Mouse (Mus musculus): ENCODE results near the gene Schip1.
"Not testable (repeated sequence)": the region's sequence is repeated elsewhere in the genome, so short reads cannot be mapped to it uniquely, and the experiment has no call there.

Schip1 gene

DNA sequence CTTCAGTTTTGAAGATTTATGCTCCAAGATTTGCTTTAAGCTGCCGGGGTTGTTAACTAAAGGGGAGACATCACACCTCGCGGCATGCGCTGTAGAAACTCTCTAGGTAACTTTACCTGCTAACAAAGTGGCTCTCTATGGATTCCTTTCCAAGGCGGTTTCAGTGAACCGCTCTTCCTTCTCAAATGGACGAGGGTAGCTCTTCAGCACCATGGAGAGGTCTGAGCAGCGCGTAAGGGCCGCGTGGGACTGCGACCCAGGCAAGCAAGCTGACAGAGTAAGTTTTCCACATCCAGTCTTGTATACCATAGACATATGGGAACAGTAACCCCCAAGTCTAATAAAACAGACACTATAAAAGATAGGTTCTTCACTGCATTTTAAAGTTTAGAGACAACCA is at the start of gene Schip1:
Gene Schip1 (plus strand): TSS at position 72 of the 400 bp plus-strand sequence.
- peak; percentile 49 for DNase-seq (ENCODE audit: low spot score)

DNA sequence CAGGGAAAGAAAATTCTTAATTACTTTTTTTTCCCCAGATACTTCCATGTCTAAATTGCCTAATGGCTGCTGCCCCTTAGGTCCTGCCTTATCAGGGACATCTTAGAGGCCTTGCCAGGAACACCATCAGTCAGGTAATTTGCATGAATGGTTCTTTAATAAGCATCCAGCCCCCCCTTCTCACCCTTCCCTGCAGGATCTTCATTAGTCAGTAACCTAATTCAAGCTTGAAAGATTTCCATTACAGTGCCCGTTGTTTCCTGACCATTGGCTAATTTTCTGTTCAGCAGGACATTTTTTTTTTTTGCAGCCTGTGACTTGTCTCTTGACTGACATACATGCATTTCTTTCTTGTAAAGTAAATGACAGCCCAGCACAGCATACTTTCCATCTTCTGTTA is 48.8 kb upstream of the Schip1 start:
- DNase-seq (ENCODE audit: low spot score) = no peak

DNA sequence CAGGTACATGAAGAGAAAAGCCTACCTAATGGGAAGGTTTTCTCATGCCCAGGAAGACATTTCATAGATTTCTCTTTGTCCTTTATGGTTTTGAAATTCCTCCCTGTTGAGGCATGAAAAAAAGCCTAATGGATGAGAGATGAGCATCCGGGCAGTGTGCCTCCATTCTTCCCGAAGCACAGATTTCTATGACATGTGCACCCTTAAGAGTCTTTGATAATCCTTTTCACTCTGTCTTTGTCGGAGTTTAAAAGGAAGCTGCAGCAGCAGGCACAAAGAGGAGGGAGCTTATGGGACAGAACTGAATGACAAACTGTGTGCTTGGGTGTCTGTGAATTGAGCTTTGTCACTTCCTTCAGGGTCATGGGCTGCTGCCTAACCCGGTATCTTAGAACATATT is 45.2 kb upstream of the Schip1 start:
- DNase-seq (ENCODE audit: low spot score) = no peak

DNA sequence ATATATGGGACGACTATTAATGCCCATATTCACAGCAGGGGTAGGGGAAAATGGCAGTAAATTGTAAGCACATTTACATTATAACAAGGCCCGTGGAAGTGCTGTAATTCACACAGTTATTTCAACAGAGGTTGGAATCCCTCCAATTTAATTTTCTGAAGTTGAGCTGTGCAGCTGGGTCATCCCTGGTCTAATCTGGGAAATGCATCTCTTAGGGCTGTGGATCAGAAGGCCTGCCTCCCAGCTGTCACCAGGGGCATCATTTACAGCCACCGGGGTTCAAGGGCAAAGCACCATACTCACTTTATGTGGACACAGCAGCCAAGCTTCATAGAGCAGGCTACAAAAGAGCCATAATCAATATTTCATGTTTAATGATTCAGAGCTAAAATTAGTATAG is 28.5 kb upstream of the Schip1 start:
- DNase-seq (ENCODE audit: low spot score) = no peak

DNA sequence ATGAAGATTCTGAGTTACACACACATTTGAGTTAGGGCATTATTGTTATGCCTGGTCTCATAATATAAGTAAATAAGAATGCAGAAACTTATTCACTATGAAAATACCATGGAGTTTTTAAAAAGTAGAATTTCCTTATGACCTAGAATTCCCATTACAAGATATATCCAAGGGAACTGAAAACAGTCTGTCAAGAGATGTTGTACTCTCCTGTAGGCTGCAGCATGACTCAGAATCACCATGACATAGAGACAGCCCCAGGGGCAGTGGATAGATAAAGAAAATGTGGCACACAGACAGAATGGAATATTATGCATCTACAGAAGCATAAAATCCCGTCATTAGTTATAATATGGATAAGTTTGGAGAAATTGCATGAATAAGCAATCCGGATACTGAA is 21.7 kb upstream of the Schip1 start:
- no peak for DNase-seq (ENCODE audit: low spot score)

DNA sequence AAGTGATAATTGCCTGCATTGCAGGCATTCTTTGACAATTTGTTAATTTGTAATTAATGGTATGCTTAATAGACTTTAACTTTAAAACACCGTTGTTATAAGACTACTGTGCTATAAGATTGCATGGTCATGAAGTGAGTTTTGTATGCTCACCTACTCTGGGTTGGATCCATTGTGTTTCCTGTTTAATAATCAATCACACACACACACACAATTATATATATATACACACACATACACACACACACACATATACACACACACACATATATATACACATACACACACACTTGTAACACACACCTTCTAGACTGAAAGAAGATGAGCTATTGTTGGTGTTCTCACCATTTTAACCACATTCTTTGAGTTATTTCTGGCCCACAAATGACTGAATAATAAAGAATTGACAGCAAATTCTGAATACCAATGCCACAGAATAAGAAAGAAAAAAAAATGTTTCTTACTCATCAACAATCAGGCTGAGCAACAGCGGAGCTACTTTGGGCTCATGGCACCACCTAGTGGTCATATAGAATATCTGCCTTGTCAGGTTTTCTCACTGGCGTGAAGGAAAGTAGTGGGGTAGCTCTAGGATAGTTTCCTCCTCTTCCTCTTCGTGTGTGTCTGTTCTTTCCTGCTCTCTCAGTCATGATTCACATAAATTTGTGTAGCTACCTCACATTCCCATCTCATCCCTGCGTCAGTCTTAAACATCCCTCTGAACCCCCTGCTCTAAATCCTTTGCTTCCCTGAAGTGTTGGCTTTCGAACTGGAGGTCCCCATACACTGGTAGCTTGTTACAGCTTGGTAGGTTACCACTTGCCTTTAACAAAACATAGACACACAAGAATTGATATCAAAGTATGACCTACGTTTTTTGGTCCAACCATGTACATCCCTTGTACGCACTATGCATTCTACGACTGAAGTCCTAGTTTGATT is 18.9 kb upstream of the Schip1 start:
- DNase-seq (ENCODE audit: low spot score) = peak; percentile 8

DNA sequence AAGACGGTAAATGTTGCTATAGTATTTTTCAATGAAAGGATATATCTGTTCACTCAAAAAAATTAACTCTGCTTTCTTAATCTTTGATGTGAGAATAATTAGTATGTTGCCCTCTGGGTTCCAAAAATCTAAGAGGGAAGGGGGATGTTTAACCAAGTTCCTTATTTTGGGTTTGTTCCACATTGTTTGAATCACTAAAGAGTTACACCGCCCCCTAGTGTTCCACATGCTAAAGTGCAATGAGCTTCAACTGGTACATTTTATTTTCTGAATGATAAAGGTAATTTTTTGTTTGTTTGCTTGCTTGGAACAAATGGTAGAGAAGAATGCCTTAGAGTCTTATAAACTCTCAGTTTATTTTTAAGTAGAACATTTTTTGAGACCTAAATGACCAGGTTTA is 11.1 kb upstream of the Schip1 start:
- DNase-seq (ENCODE audit: low spot score) = no peak

DNA sequence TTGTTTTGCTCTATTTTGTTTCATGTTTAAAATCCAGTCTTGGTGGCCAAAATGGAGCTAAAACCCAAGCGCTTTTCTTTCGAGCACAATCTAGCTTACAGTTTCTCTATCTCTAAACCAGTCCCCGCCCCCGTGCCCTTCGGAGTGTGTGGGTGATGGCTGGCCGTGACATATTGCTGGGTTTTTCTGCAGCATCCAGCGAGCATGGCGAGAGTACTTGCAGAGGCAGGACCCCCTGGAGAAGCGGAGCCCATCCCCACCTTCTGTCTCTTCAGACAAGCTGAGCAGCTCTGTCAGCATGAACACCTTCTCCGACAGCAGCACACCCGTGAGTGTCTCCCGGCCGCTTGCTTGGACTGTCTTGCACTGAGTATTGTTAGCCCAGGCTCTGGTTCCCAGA is 9.5 kb upstream of the Schip1 start:
- no peak for DNase-seq (ENCODE audit: low spot score)

DNA sequence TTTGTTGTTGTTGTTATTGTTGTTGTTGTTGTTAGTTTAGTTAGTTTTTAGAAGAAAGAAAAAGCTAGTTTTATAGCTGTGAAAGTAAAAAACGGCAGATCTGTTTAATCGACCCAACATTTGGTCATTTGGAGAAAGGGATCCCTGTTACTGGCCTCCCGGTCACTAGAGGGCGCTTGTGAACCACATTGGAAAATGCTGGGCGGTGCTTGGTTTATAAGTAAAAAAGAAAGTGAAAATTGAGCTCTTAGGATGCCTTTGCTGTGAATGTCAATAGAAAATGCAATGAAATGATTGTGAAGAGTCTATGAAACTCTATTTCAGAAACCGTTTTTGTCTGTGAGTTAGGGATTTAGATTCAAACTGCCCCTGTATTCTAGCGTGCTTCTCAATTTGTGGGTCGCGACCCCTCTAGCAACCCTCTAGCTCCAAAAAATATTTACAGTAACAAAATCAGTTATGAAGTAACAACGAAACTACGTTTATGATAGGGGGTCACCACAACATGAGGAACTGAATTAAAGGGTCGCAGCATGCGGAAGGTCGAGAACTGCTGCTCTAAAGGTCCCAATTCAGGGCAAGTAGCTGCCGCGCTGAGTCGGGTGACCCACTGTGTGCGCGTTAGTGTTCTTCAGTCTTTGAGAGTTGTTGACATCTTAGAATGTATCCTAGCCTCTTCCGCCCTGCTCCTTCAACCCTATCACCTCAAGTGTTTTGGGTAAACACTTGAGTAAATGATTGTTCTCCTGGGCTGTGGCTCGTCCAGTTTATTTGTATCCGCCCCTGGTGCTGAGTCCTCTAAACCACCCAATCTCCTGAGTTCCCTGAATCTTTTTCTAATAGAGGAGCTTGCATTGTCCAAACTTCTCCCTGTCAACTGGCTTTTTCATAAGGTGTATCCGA is 8.0 kb upstream of the Schip1 start:
- peak; percentile 80 for DNase-seq (ENCODE audit: low spot score)

DNA sequence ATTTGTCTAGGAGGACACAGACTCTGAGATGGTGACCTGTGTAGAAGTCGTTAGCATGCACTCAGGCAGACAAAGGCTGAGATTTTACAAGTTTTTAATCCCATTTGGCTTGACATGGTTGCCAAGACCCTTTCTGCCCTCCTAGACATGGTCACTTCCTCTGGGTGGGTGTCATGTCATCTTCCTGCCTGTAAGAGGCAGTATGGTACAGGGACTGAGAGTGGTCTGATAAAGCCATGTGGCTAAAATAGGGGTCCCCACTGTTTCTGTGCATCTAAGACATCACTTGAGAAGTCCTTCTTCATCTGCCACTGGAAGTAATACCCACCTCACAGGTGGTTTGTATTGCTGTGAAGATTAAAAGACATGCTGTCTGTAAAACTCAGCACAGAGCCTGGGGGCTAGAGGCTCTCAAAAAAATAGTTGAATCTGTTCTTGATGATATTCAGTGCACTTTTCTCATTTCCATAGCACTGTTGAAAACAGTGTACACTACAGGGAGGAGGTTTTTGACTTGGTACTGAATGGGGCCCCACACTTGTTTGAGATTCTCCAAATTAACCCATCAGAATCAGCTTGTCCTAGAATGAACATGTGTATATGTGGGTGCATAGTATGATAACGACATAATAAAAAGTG is 5.3 kb upstream of the Schip1 start:
- no peak for DNase-seq (ENCODE audit: low spot score)

DNA sequence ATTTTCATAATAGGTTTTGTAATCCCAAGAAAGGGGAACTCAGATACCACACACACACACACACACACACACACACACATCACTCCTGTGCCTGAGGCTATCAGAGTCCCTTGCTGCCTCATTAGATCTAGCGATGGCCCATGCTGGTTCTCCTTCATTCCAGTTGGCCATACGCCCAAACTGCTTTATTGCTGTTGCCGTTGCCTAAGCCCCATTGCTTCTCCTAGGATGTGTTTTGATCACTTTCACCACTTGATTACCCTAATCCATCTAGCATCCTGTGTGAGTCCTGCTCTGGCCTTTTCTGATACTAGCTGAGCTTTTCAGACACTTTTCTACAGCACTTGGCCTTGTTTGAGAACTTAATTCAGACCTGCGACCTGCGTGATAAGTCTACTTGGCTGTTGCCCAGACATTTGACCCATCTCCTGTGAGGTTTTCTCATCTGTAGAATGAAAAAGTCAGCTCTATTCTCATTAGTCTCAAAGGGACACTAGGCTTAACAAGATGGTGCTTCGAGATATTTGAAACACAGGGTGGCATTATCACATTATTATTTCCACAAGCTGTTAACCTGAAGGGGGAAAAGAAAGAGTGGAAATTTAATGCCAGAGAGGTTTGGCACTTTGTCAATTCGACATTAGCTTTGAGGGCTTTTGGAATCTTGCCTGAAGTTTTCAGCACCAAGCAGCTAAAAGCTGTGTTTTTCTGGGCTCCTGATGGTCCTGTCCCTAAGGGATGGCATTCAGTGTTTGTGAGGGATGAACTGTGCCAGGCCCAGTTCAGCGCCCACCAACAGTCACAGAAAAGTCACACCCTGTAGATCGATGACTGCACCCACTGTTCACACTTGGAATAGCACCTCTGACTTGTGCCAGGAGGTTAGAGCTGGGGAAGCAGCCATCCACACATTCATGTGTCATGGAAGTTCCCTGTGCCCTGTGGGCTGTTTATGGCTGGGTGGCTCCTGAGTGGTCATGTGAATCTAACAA is 7.1 kb downstream of the Schip1 start:
- no peak for DNase-seq (ENCODE audit: low spot score)

DNA sequence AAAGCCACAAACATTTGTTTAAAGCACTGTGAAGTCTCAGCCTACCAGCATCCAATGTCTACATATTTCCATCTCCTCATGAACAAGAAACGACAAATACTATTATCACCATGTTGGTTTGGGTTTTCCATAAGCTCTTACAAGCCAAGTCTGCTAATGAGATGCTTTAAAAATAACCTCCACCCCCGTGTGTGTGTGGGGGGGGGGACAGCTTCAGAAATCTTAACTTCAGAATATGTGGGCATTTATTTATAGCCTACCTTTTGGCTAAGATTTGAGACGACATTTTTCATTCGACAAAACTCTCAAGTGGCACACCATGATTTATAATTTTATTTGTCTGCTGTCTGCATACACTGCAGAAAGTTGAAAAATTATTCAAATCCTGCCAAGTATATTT is 12.8 kb downstream of the Schip1 start:
- DNase-seq (ENCODE audit: low spot score) = no peak

DNA sequence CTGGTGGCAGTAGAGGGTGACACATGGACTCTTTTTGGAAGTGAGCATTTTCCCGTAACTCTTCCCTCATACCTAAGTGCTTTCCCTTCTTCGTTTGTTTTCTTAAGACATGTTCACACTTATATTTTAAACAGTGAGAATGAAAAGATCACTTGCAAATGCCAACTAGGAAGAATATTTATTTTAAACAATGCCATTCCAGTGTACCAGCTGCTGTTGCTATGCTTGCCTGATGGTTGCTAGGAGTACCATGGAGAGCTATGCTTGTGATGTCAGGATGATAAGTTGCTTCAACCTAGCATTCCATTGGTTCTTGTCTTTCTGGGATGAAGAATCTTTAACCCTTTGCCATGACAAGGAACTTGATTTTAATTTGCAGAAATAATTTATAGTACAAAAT is 20.4 kb downstream of the Schip1 start:
- no peak for DNase-seq (ENCODE audit: low spot score)

DNA sequence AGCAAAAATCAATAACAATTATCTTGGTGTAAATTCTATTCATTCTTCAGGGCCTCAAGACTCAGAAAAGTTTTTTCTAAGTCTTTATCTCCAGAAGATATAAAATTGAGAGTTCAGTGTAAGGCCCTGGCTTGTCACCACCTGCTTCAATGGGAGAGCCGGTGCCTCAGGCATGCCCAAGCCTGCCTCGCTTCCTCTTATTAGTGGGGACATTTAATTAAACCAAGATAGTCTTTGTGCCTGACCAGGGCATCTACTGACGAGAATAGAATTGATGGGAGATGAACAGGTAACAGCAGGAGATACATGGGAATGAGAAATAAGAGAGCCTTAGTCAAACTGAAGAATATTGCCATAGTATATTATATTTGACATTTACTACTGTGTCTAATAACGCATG is 27.5 kb downstream of the Schip1 start:
- no peak for DNase-seq (ENCODE audit: low spot score)

DNA sequence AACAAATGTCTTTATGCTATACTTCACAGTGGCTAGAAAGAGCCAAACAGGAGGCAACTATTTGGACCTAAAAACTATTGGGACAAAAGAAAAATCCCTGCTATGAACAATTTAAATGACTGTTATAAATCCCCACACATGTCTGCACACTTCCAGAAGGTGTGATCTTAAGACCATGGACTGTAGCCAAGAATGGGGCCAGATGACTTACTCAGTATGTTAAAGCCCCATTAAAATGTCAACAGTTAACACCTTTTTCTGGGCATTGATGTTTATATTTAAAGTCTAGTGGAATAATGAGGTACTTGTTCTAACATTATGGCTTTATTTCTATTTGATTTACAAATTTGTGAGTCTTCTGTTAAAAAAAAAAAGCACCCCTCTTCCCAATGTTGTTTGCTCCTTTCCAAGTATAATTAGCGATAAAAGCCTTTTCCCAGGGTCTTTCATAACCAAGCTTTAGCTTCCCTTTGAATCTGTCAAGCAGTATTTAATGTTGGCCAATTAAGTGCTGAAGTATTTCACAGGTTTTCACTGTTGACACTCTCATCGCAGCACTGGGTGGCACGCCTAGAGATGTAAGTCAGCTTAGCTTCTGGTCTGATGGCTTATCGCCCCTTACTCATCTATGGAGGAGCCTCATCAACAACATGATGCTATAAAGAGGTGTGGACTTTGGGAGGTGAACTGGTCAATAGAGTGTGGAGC is 32.3 kb downstream of the Schip1 start:
- DNase-seq (ENCODE audit: low spot score) = no peak

DNA sequence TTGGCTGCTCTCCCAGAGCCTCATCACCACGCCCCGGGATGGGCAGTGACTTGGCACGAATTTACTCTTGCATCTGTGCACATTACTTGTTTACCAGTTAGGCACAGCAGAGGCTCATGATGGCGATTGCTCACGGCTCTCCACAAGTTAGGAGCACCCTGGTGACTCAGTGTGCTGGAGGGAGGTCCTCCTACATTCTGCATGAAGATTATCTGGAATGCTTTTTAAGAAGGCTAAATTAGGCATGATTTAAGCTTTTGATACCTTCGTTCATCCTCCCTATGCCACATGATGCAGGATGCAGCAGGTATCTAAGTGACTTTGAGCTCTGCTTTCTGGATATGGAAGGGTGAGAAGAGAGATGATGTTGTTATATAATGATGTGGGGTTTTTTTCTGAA is 35.0 kb downstream of the Schip1 start:
- not testable (repeated sequence) for DNase-seq (ENCODE audit: low spot score)

DNA sequence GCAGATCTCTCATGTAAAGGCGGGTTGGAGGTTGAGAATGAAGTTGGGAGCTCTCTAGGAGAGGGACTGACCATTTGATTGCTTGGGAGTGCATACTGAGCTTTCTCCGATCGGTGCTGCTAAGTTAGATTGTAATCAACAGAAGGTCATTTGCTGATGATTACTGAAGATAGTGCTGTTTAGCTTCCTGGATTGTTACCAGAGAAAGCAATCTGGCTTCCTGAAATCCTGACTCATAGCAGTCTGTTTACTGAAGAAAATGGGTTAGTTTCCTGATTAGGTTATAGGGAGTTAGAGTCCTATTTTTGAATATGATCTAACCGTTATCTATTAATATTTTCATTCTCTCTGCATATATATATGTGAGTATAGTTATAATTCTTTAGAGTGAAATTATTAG is 36.7 kb downstream of the Schip1 start:
- DNase-seq (ENCODE audit: low spot score) = no peak

DNA sequence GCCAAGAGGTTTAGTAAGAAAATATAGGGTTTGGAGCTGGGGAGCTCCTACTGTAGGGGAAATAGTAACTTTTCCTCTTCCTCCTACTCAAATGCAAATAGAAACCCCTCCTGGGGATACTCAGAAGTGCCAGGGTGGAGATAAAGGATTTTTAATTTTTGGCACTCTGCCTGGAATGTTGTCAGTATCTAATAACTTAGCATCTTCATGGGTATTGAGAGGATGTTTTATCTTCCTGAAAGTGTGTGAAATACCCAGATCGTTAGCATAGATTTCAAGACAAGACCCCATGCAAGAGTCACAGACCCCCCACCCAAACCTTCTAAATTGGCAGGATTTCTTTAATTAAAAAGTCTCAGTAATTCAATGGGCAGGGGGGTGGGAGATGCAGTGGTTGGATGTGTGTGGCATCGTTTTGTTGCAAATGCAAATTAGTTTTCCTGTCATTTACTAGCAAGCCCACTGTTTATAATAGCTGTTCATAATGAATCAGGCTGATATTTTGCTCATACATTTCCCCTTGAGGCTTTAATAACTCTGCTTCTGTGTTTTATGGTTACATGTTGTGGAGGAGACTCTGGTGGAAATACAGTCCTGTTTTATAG is 40.6 kb downstream of the Schip1 start:
- DNase-seq (ENCODE audit: low spot score) = no peak

DNA sequence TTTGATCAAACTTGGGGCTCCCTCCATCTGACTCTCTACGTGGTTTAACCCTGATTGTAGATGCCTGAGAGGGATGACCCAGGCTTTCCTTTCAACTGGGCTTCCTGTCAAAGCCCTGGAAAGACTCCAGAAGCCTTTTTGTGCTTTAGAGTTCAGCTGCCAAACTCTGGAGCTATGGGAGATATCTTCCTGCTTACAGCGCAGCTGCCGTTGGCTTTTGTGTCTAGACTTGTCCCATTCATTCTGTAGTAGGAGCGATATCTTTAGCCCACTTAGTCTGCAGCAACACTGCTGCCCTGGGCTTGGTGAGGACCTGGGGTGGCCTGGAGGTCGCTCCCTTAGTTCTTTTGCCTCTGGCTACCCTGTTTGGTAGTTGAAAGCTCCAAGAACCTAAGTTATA is 56.7 kb downstream of the Schip1 start:
- DNase-seq (ENCODE audit: low spot score) = no peak

DNA sequence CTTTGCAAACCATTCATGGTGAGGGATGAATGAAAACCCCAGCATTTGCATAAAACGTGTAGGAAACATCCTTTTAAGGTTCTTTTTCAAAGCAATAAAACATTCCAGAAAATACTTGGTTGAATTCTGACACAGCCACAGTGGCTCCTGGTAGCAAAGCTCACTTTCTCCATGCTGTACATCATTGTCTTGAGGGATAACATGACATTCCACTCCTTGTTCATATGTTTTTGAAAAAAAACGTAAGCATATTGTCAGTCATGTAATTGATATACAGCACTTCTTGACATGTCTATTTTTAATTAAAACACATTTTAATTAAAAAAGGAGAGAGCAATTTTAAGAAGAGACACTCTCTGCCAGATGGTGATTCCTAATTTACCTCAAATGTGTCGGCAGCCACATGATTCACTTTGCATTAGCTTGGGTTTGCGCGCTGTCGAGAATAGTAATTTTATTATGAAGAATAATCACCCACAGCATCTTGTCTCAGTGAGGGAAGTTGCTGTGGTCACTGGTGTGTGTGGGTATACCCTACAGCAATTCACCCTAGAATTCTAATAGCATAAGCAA is 61.8 kb downstream of the Schip1 start:
- DNase-seq (ENCODE audit: low spot score) = no peak
